Mouse (Mus musculus) cerebellum, postnatal 36 days (tissue): ENCODE results near the gene Aipl1.

ENCODE experiments used
- DNase-seq, 2 experiments: peaks; one replicate each; pipeline ENCODE4 v3.0.0; 2021 to 2022; ENCODE audit warnings: mixed read lengths in 2 of 2

The Aipl1 gene

GRCm38 (mm10) chr11:72037409-72037808, at the start of gene Aipl1:
Aipl1 (minus strand) TSS chr11:72037509.
- no peak for DNase-seq

- DNase-seq: no peak
These were observed 49.1 kb upstream of the Aipl1 start for GRCm38 (mm10) chr11:72086251-72087046.

GRCm38 (mm10) chr11:72084337-72084736, 47.0 kb upstream of the Aipl1 start:
- no peak for DNase-seq

GRCm38 (mm10) chr11:72082601-72083000, 45.3 kb upstream of the Aipl1 start:
- DNase-seq: no peak

GRCm38 (mm10) chr11:72080461-72080860, 43.2 kb upstream of the Aipl1 start:
- DNase-seq: no peak

- DNase-seq: peak; percentile 57 to 66
These were observed 41.3 kb upstream of the Aipl1 start for GRCm38 (mm10) chr11:72078647-72079046.

GRCm38 (mm10) chr11:72078056-72078455, 40.7 kb upstream of the Aipl1 start:
- no peak for DNase-seq

GRCm38 (mm10) chr11:72074230-72074629, 36.9 kb upstream of the Aipl1 start:
- DNase-seq: no peak

GRCm38 (mm10) chr11:72072331-72072905, 35.1 kb upstream of the Aipl1 start:
- no peak for DNase-seq

GRCm38 (mm10) chr11:72070733-72071132, 33.4 kb upstream of the Aipl1 start:
- DNase-seq: no peak

GRCm38 (mm10) chr11:72068026-72068425, 30.7 kb upstream of the Aipl1 start:
- DNase-seq: peak; percentile 55 to 63

GRCm38 (mm10) chr11:72067326-72067725, 30.0 kb upstream of the Aipl1 start:
- peak; percentile 64 to 65 for DNase-seq

GRCm38 (mm10) chr11:72066330-72066729, 29.0 kb upstream of the Aipl1 start:
- peak; percentile 55 to 60 for DNase-seq

- DNase-seq: peak; percentile 72 to 78
These were observed 27.8 kb upstream of the Aipl1 start for GRCm38 (mm10) chr11:72065103-72065502.

GRCm38 (mm10) chr11:72064414-72064813, 27.1 kb upstream of the Aipl1 start:
- no peak for DNase-seq

- peak in 1 of 2 experiments; percentile 31 for DNase-seq
These were observed 23.8 kb upstream of the Aipl1 start for GRCm38 (mm10) chr11:72061093-72061620.

- DNase-seq: no peak
These were observed 23.1 kb upstream of the Aipl1 start for GRCm38 (mm10) chr11:72060416-72060815.

GRCm38 (mm10) chr11:72057166-72057565, 19.9 kb upstream of the Aipl1 start:
- no peak for DNase-seq

- no peak for DNase-seq
These were observed 17.9 kb upstream of the Aipl1 start for GRCm38 (mm10) chr11:72055176-72055575.

- peak; percentile 85 to 89 for DNase-seq
These were observed 15.3 kb upstream of the Aipl1 start for GRCm38 (mm10) chr11:72052636-72053035.

GRCm38 (mm10) chr11:72052221-72052620, 14.9 kb upstream of the Aipl1 start:
- DNase-seq: no peak

GRCm38 (mm10) chr11:72050895-72051858, 13.9 kb upstream of the Aipl1 start:
- DNase-seq: peak; percentile 60 to 63
